Mouse (Mus musculus) stomach, embryonic 15.5 days (tissue): Measurements from ENCODE around the gene Homer3. TPM values are rescaled to one million over a fixed set of nuclear protein-coding genes. Genes with fewer than 3 reads are reported as not detected.

Experiments used
- ATAC-seq: fragments of 200-750 bp; cut with Nextera tagmentation; 2 replicates; pipeline ENCODE4 v1.8.0; 2017; ENCODE audit warnings: low read depth, moderate number of reproducible peaks, moderate TSS enrichment; ENCODE audit not compliant: insufficient read depth, low FRiP score
- H3K27ac ChIP-seq: fragments of 300-500 bp; sonication (generic); 2 replicates; pipeline ENCODE4 v1.5.1; 2015; ENCODE audit warnings: mild to moderate bottlenecking, inconsistent platforms
- H3K27me3 ChIP-seq: fragments of 300-500 bp; sonication (generic); replicated peaks from 2 replicates; pipeline ENCODE4 v1.6.1; 2015; ENCODE audit warnings: inconsistent platforms
- H3K36me3 ChIP-seq: fragments of 300-500 bp; sonication (generic); 2 replicates; pipeline ENCODE4 v1.6.1; 2015; ENCODE audit warnings: inconsistent platforms
- H3K4me1 ChIP-seq: fragments of 300-500 bp; sonication (generic); 2 replicates; pipeline ENCODE4 v1.6.1; 2015; ENCODE audit warnings: inconsistent platforms
- H3K4me2 ChIP-seq: fragments of 300-500 bp; sonication (generic); 2 replicates; pipeline ENCODE4 v1.6.1; 2015; ENCODE audit warnings: mild to moderate bottlenecking, inconsistent platforms
- H3K4me3 ChIP-seq: fragments of 300-500 bp; sonication (generic); replicated peaks from 2 replicates; pipeline ENCODE4 v1.5.1; 2015; ENCODE audit warnings: inconsistent platforms
- H3K9ac ChIP-seq: fragments of 300-500 bp; sonication (generic); 2 replicates; pipeline ENCODE4 v1.6.1; 2015; ENCODE audit warnings: inconsistent platforms
- H3K9me3 ChIP-seq: fragments of 300-500 bp; sonication (generic); 2 replicates; pipeline ENCODE4 v1.6.1; 2016; ENCODE audit warnings: inconsistent platforms
- WGBS: fragments of 180-500 bp; shearing (Covaris S2); methylation state at CpG from one replicate; pipeline ENCODE4 v1.1.7; 2015; 5-methylcytosine and 5-hydroxymethylcytosine counted together
- polyA plus RNA-seq: library from polyadenylated mRNA; unstranded; fragments of >200 nt; fragmentation: Nextera tagmentation; extraction: Ambion mirVana; gene quantifications from 2 replicates; pipeline ENCODE4 v1.2.1, GENCODE M21; 2015

Homer3 gene
- polyA plus RNA-seq, 1 experiment from 2014 or later = 32.7 TPM

- no peak overlapping the region for H3K4me3 ChIP-seq
- ATAC-seq = no peak
- no peaks in the 10 kb centered on the region for H3K9me3 ChIP-seq
- H3K36me3 ChIP-seq = peaks cover 22% of the 10 kb centered on the region
- no peak overlapping the region for H3K4me2 ChIP-seq
- peaks cover 8% of the 10 kb centered on the region for H3K4me1 ChIP-seq
- H3K27ac ChIP-seq = no peak overlapping the region
- 87% methylated on average over 8 of the region's 8 CpGs for WGBS
- no peaks in the 10 kb centered on the region for H3K27me3 ChIP-seq
- H3K9ac ChIP-seq = no peak overlapping the region
Observed at GRCm38 (mm10) chr8:70286737-70287136, 4.1 kb downstream of the Homer3 start.

GRCm38 (mm10) chr8:70293988-70294405 lies 11.4 kb downstream of the Homer3 start:
- peaks cover 2% of the 10 kb centered on the region; the same call in 1 of the 2 replicates for H3K4me1 ChIP-seq
- no peak overlapping the region for H3K27ac ChIP-seq
- H3K27me3 ChIP-seq = no peaks in the 10 kb centered on the region
- ATAC-seq = no peak
- no peak overlapping the region for H3K4me2 ChIP-seq
- peaks cover 53% of the 10 kb centered on the region for H3K36me3 ChIP-seq
- no peaks in the 10 kb centered on the region for H3K9me3 ChIP-seq
- H3K9ac ChIP-seq = no peak overlapping the region
- no peak overlapping the region for H3K4me3 ChIP-seq
- 44% methylated on average over 5 of the region's 5 CpGs for WGBS

- Histone ChIP-seq H3K4me2 (0 out of 2 replicates have a peak overlapping the region, but pooled peaks have one; percentile 86), H3K27ac (no peak overlapping the region), H3K9ac (no peak overlapping the region), H3K4me1 (peaks cover 16% of the 10 kb centered on the region), H3K9me3 (no peaks in the 10 kb centered on the region), H3K27me3 (no peaks in the 10 kb centered on the region), H3K4me3 (no peak overlapping the region), H3K36me3 (peaks cover 41% of the 10 kb centered on the region)
- no peak for ATAC-seq
- 74% methylated on average over 2 of the region's 3 CpGs for WGBS
Observed at GRCm38 (mm10) chr8:70300881-70301280, 18.3 kb downstream of the Homer3 start.

GRCm38 (mm10) chr8:70302358-70302890 lies 19.8 kb downstream of the Homer3 start, which contains the start of the genes Ddx49 and Cope:
Gene Ddx49 (minus strand): TSS chr8:70302489.
Gene Cope (plus strand): TSS chr8:70302518.
- H3K9me3 ChIP-seq = no peaks in the 10 kb centered on the region
- H3K27ac ChIP-seq = peak within 1 kb of the TSS; percentile 63; the same call in 1 of the 2 replicates
- peaks cover 16% of the 10 kb centered on the region for H3K4me1 ChIP-seq
- H3K27me3 ChIP-seq = no peaks in the 10 kb centered on the region
- H3K4me2 ChIP-seq = peak within 1 kb of the TSS; percentile 86
- WGBS = under 1% methylated on average over 40 of the region's 40 CpGs
- H3K36me3 ChIP-seq = peaks cover 33% of the 10 kb centered on the region
- peak within 1 kb of the TSS; percentile 82 for H3K4me3 ChIP-seq
- ATAC-seq = peak; percentile 91
- H3K9ac ChIP-seq = peak within 1 kb of the TSS; percentile 87

GRCm38 (mm10) chr8:70302901-70303300 lies 20.3 kb downstream of the Homer3 start:
- H3K9ac ChIP-seq = peak overlapping the region; percentile 87
- H3K4me3 ChIP-seq = peak overlapping the region; percentile 82
- no peaks in the 10 kb centered on the region for H3K27me3 ChIP-seq
- peak overlapping the region; percentile 86 for H3K4me2 ChIP-seq
- H3K27ac ChIP-seq = peak overlapping the region; percentile 63; the same call in 1 of the 2 replicates
- peak; percentile 48; the same call in 1 of the 2 replicates for ATAC-seq
- peaks cover 38% of the 10 kb centered on the region for H3K36me3 ChIP-seq
- no peaks in the 10 kb centered on the region for H3K9me3 ChIP-seq
- H3K4me1 ChIP-seq = peaks cover 16% of the 10 kb centered on the region
- 4% methylated on average over 16 of the region's 16 CpGs for WGBS

GRCm38 (mm10) chr8:70309311-70309710 lies 26.7 kb downstream of the Homer3 start:
- Histone ChIP-seq H3K4me1 (no peaks in the 10 kb centered on the region), H3K27ac (no peak overlapping the region), H3K4me3 (no peak overlapping the region), H3K36me3 (peaks cover 70% of the 10 kb centered on the region), H3K9ac (no peak overlapping the region), H3K27me3 (no peaks in the 10 kb centered on the region), H3K9me3 (no peaks in the 10 kb centered on the region), H3K4me2 (no peak overlapping the region)
- WGBS = 37% methylated on average over 2 of the region's 2 CpGs
- no peak for ATAC-seq

- 89% methylated on average over 2 of the region's 2 CpGs for WGBS
Observed at GRCm38 (mm10) chr8:70313399-70313798, 30.8 kb downstream of the Homer3 start.

GRCm38 (mm10) chr8:70315624-70316510 lies 33.2 kb downstream of the Homer3 start, which contains the start of gene Cers1:
Gene Cers1 (plus strand): TSS chr8:70315775.
- no peaks in the 10 kb centered on the region for H3K9me3 ChIP-seq
- H3K9ac ChIP-seq = peak within 1 kb of the TSS; percentile 14
- peak within 1 kb of the TSS; percentile 21 for H3K27ac ChIP-seq
- WGBS = 2% methylated on average over 65 of the region's 66 CpGs
- peak within 1 kb of the TSS; percentile 75 for H3K4me2 ChIP-seq
- H3K36me3 ChIP-seq = peaks cover 24% of the 10 kb centered on the region; the same call in 1 of the 2 replicates
- peak; percentile 61 for ATAC-seq
- H3K4me3 ChIP-seq = peak within 1 kb of the TSS; percentile 59
- H3K27me3 ChIP-seq = no peaks in the 10 kb centered on the region
- peaks cover 27% of the 10 kb centered on the region for H3K4me1 ChIP-seq

More at GRCm38 (mm10) chr8:70313399-70313798, 30.8 kb downstream of the Homer3 start:
- Histone ChIP-seq H3K4me2 (no peak overlapping the region), H3K9ac (no peak overlapping the region), H3K27me3 (no peaks in the 10 kb centered on the region), H3K36me3 (peaks cover 38% of the 10 kb centered on the region), H3K9me3 (no peaks in the 10 kb centered on the region), H3K4me3 (no peak overlapping the region), H3K4me1 (peaks cover 27% of the 10 kb centered on the region), H3K27ac (no peak overlapping the region)
- ATAC-seq = no peak

GRCm38 (mm10) chr8:70316511-70317504 lies 34.2 kb downstream of the Homer3 start:
- peaks cover 27% of the 10 kb centered on the region for H3K4me1 ChIP-seq
- H3K9ac ChIP-seq = no peak overlapping the region
- no peaks in the 10 kb centered on the region for H3K27me3 ChIP-seq
- peak; percentile 71 for ATAC-seq
- peaks cover 15% of the 10 kb centered on the region; the same call in 1 of the 2 replicates for H3K36me3 ChIP-seq
- H3K4me3 ChIP-seq = peak overlapping the region; percentile 59
- H3K9me3 ChIP-seq = no peaks in the 10 kb centered on the region
- H3K4me2 ChIP-seq = peak overlapping the region; percentile 75
- H3K27ac ChIP-seq = peak overlapping the region; percentile 9; the same call in 1 of the 2 replicates
- 19% methylated on average over 15 of the region's 15 CpGs for WGBS

GRCm38 (mm10) chr8:70317872-70318271 lies 35.2 kb downstream of the Homer3 start:
- 85% methylated on average over 5 of the region's 5 CpGs for WGBS
- H3K4me3 ChIP-seq = no peak overlapping the region

GRCm38 (mm10) chr8:70323716-70324115 lies 41.1 kb downstream of the Homer3 start:
- no peak overlapping the region for H3K4me2 ChIP-seq

More at GRCm38 (mm10) chr8:70317872-70318271, 35.2 kb downstream of the Homer3 start:
- Histone ChIP-seq H3K9ac (no peak overlapping the region), H3K4me1 (peaks cover 27% of the 10 kb centered on the region), H3K9me3 (no peaks in the 10 kb centered on the region), H3K4me2 (no peak overlapping the region), H3K27ac (no peak overlapping the region), H3K36me3 (0 out of 2 replicates have a peak, but pooled peaks cover 9% of the 10 kb centered on the region), H3K27me3 (no peaks in the 10 kb centered on the region)
- no peak for ATAC-seq

More at GRCm38 (mm10) chr8:70323716-70324115, 41.1 kb downstream of the Homer3 start:
- H3K27me3 ChIP-seq = no peaks in the 10 kb centered on the region
- H3K9me3 ChIP-seq = no peaks in the 10 kb centered on the region
- H3K9ac ChIP-seq = no peak overlapping the region
- no peak for ATAC-seq
- no peak overlapping the region for H3K27ac ChIP-seq
- no peak overlapping the region for H3K4me3 ChIP-seq
- H3K36me3 ChIP-seq = no peaks in the 10 kb centered on the region
- WGBS = 93% methylated on average over 3 of the region's 3 CpGs
- H3K4me1 ChIP-seq = no peaks in the 10 kb centered on the region
